Mouse (Mus musculus) right cerebral cortex, adult 18-20 months (tissue): ENCODE measurements at regions not wholly inside any gene's neighbourhood (a gene's known extent, or its start where the extent isn't known, plus 50 kb on each side); places are given as distances from the start of the nearest gene placed in this dataset.

Source experiments
- DNase-seq: peaks from one replicate; pipeline ENCODE4 v3.0.0; 2022; ENCODE audit warnings: mixed read lengths

- no peak for DNase-seq
Measured at GRCm38 (mm10) chr3:140059522-140060110, 854.1 kb downstream of the Stpg2 start.

GRCm38 (mm10) chr3:140061769-140062381, 856.4 kb downstream of the Stpg2 start:
- DNase-seq = no peak

- no peak for DNase-seq
Measured at GRCm38 (mm10) chr3:140062880-140063279, 857.4 kb downstream of the Stpg2 start.

GRCm38 (mm10) chr3:140084333-140084732, 878.8 kb downstream of the Stpg2 start:
- DNase-seq = no peak

GRCm38 (mm10) chr3:140085385-140085784, 879.9 kb downstream of the Stpg2 start:
- peak; percentile 16 for DNase-seq

- DNase-seq = no peak
Measured at GRCm38 (mm10) chr3:140088019-140088418, 882.5 kb downstream of the Stpg2 start.

GRCm38 (mm10) chr3:140091900-140092299, 886.4 kb downstream of the Stpg2 start:
- DNase-seq = no peak

GRCm38 (mm10) chr3:140096854-140097540, 891.5 kb downstream of the Stpg2 start:
- DNase-seq = no peak

- DNase-seq = no peak
Measured at GRCm38 (mm10) chr3:140109401-140109800, 903.9 kb downstream of the Stpg2 start.

- no peak for DNase-seq
Measured at GRCm38 (mm10) chr3:140111414-140112172, 906.1 kb downstream of the Stpg2 start.

GRCm38 (mm10) chr3:140115116-140115515, 909.6 kb downstream of the Stpg2 start:
- no peak for DNase-seq

GRCm38 (mm10) chr3:140127310-140127709, 921.8 kb downstream of the Stpg2 start:
- DNase-seq = no peak

GRCm38 (mm10) chr3:140129065-140129778, 923.7 kb downstream of the Stpg2 start:
- no peak for DNase-seq

- no peak for DNase-seq
Measured at GRCm38 (mm10) chr3:140143900-140144299, 938.4 kb downstream of the Stpg2 start.

- DNase-seq = no peak
Measured at GRCm38 (mm10) chr3:140147158-140147933, 941.9 kb downstream of the Stpg2 start.

GRCm38 (mm10) chr3:140150530-140150951, 945.0 kb downstream of the Stpg2 start:
- peak; percentile 5 for DNase-seq

GRCm38 (mm10) chr3:140179471-140179870, 974.0 kb downstream of the Stpg2 start:
- peak; percentile 79 for DNase-seq

- no peak for DNase-seq
Measured at GRCm38 (mm10) chr3:140182690-140183089, 977.2 kb downstream of the Stpg2 start.

GRCm38 (mm10) chr3:140184899-140185525, 979.5 kb downstream of the Stpg2 start:
- no peak for DNase-seq

GRCm38 (mm10) chr3:140205914-140206313, 1000.4 kb downstream of the Stpg2 start:
- no peak for DNase-seq

GRCm38 (mm10) chr3:140221478-140221877, 990.7 kb downstream of the Pdha2 start:
- DNase-seq = no peak
